Mouse (Mus musculus): Measurements from ENCODE around the gene Mkrn2os.
A peak's percentile ranks its signal among the peaks of the same experiment; 100 is the strongest.

Mkrn2os gene

GRCm38 (mm10) chr6:115582328-115583115, 9.9 kb downstream of the Mkrn2os start:
- DNase-seq (ENCODE audit: extremely low spot score), result no peak

- no peak for DNase-seq (ENCODE audit: extremely low spot score)
Observed at GRCm38 (mm10) chr6:115580810-115581209, 11.6 kb downstream of the Mkrn2os start.

GRCm38 (mm10) chr6:115577941-115578340, 14.4 kb downstream of the Mkrn2os start:
- no peak for DNase-seq (ENCODE audit: extremely low spot score)

GRCm38 (mm10) chr6:115577407-115577806, 15.0 kb downstream of the Mkrn2os start:
- no peak for DNase-seq (ENCODE audit: extremely low spot score)

- no peak for DNase-seq (ENCODE audit: extremely low spot score)
Observed at GRCm38 (mm10) chr6:115574171-115574570, 18.2 kb downstream of the Mkrn2os start.

- no peak for DNase-seq (ENCODE audit: extremely low spot score)
Observed at GRCm38 (mm10) chr6:115565479-115566045, 26.8 kb downstream of the Mkrn2os start.

GRCm38 (mm10) chr6:115559651-115560632, 32.4 kb downstream of the Mkrn2os start:
- peak; percentile 19 for DNase-seq (ENCODE audit: extremely low spot score)

GRCm38 (mm10) chr6:115558176-115558575, 34.2 kb downstream of the Mkrn2os start:
- DNase-seq (ENCODE audit: extremely low spot score), result no peak

GRCm38 (mm10) chr6:115555485-115555884, 36.9 kb downstream of the Mkrn2os start:
- DNase-seq (ENCODE audit: extremely low spot score), result no peak

GRCm38 (mm10) chr6:115546276-115546675, 46.1 kb downstream of the Mkrn2os start:
- DNase-seq (ENCODE audit: extremely low spot score), result peak; percentile 30

GRCm38 (mm10) chr6:115544442-115544970, 47.9 kb downstream of the Mkrn2os start, which contains the start of gene Tsen2:
TSS of gene Tsen2 (plus strand) at chr6:115544664.
- peak; percentile 96 for DNase-seq (ENCODE audit: extremely low spot score)

GRCm38 (mm10) chr6:115542341-115542740, 50.0 kb downstream of the Mkrn2os start:
- DNase-seq (ENCODE audit: extremely low spot score), result no peak

- DNase-seq (ENCODE audit: extremely low spot score), result no peak
Observed at GRCm38 (mm10) chr6:115541676-115542275, 50.6 kb downstream of the Mkrn2os start.

- DNase-seq (ENCODE audit: extremely low spot score), result peak; percentile 90
Observed at GRCm38 (mm10) chr6:115538645-115539429, 53.5 kb downstream of the Mkrn2os start.

- no peak for DNase-seq (ENCODE audit: extremely low spot score)
Observed at GRCm38 (mm10) chr6:115536169-115536568, 56.2 kb downstream of the Mkrn2os start.

GRCm38 (mm10) chr6:115534617-115535016, 57.8 kb downstream of the Mkrn2os start:
- no peak for DNase-seq (ENCODE audit: extremely low spot score)

All from embryo, embryonic 9.5 days (tissue).